Mouse (Mus musculus): ENCODE data around the gene Tgtp1.
"Not testable (repeated sequence)": the region's sequence is repeated elsewhere in the genome, so short reads cannot be mapped to it uniquely, and the experiment has no call there.

Tgtp1 gene

DNA sequence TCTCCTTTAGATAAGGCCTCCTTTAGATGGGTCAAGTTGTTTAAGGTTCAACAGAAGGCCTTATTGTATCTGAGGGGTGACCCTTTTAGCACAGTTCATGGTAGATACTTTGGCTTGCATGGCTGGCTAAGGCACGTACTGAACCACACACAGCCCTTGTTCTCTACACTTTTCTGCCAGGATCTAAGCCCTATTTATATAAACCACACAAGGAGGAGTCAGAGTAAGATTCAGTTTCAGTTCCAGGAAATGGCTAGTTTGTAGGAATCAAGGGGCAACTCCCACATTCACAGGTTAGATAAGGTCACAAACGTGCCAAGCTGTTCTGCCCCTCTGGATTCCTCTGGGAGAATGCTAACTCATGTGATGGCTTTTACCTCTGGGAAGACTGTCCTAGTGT lies at the start of gene Tgtp1:
Gene Tgtp1, minus strand, starts transcription at position 155 of the 400 bp plus-strand sequence.
- DNase-seq (ENCODE audit: extremely low spot score) = not testable (repeated sequence)

DNA sequence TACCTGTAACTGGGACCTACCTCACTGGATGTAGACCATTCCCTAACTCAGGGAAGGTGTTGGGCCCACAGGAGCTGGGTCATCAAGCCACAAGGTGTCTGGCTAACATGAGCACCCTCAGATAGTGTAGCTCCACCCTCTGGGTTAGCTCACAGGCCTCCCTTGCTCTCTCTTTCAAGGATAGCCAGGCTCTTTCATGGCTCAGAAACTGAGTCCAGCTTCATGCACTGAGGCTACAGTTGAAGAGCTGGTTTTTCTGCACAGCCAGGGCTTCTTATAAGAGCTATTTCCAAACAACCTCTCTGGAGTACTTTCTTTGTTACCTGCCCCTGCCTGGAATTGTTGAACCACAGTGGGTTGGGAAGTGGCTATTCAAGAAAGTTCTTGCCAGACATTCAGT lies 18.1 kb upstream of the Tgtp1 start:
- not testable (repeated sequence) for DNase-seq (ENCODE audit: extremely low spot score)

DNA sequence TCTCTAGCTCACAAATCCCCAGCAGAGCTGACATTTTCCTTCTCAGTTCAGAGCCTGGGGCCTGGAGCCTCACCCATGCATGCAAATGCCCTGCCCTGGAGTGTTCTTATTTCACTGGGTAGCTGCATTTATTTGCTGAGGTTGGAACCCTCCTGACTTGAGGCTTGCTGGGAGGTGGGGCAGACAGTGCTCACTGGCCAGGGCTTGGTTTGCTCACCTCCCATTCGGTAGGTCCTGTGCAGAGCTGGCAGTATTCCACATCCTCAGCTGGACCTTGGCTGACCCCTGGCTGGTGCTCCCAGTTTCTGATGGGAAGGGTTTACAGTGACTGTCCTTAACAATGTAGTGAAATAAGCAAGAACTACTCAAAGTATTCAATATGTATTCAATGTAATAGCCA lies 12.8 kb upstream of the Tgtp1 start:
- not testable (repeated sequence) for DNase-seq (ENCODE audit: extremely low spot score)

DNA sequence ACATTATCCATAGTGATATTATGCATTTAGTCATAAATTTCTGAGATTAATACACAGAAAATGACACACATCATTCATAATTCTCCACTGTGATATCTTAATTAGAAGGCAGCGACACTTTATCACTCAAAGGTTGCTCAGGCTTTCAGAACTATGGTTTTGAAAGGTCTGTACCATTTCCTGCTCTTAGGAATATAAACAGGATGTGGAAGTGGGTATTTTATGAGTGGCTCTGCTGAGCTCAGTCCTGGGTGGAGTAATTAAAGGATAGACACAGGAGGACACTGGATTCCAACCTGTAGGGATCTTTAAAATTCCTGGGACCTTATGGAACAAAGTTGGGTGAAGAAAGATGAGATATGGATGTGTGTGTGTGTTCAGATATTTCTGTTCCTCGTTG lies 12.3 kb upstream of the Tgtp1 start:
- not testable (repeated sequence) for DNase-seq (ENCODE audit: extremely low spot score)

DNA sequence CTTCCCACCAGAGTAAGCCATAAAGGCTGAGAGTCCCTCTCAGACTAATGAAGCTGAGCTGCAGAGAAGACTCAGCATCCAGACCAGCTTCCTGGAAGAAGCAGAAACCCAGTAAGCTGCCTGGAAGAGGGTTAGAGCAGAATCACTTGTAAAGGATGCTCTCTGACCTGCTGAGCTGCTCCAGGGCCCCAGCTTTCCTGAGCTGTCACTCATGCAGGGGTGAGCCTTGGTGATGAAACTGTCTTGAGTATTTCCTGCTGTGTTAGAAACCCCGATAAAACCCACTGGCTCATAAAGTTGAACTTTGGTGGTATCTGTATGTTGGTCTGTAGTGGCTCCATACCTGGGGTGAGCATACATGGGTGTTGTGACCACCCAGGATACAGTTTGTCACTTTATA lies 6.4 kb upstream of the Tgtp1 start:
- not testable (repeated sequence) for DNase-seq (ENCODE audit: extremely low spot score)

DNA sequence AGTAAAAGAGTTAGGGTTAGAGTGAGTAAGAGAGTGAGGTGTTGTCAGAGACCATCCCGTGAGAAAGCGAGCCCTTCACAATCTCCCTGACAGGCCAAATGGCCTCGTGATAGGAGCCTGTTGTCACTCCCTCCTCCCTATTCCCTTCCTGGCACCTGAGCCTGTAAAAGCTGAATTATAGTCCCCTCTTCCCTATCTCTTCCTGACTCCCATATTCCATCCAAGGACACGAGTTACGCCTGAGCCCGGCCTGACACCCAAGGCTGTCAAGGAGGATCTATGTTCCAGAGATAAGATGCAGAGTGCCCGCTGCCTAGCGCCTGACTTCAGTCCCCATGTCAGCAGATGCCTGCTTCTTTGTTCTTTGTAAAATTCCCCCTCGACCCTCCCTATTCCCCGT lies 676 bp downstream of the Tgtp1 start:
- DNase-seq (ENCODE audit: extremely low spot score) = not testable (repeated sequence)

DNA sequence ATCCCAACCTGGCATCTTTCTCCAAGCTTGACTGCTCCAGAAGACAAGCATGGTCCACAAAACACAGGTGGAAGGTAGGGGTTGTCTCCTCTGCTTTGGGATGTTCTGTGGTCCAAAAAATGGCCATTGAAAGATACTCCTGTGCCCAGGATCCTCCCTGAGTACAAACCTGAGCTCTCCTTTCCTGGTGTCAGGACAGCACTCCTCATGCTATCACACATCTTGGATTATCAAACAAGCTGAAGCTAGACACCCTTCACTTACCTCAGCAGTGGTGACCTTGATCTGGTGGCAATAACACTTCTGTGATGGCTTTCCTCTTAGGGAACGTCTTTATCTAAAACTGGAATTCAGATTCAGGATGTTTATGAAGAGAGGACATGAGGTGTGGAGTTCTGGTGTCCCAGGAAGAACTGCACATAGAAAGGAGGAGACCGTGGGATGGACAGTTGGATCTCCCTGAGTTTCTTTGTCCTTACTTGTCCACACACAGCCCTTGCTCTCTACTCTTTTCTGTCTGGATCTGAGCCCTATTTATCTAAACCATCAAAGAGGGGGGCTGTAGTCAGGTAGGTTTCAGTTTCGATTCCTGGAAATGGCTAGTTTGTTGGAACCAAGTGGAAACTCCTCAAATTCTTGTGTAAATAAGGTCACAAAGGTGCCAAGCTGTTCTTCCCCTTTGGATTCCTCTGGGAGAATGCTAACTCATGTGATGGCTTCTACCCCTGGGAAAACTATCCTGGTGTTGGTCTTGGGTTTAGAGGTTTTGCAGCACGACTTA lies 2.0 kb downstream of the Tgtp1 start, which contains the start of gene Gm12185:
Gene Gm12185, minus strand, starts transcription at position 487 of the 781 bp plus-strand sequence.
- DNase-seq (ENCODE audit: extremely low spot score) = not testable (repeated sequence)

DNA sequence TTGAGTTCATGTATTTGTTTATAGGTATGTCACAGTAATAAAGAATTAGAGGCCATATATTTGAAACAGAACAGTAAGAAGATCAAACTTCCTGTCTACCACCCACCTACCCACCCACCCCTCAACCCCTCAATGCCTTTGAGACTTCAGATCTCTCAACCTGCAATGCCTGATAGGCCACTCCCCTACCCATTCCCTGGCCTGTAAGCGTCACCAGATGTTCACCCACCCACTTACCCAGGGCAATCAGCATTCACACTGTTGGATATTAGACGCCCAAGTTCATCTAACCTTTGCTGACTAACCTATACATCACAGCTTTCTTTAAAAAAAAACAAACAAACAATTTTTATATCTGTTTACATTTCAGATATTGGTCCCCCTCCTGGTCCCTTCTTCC lies 4.0 kb downstream of the Tgtp1 start:
- DNase-seq (ENCODE audit: extremely low spot score) = not testable (repeated sequence)

DNA sequence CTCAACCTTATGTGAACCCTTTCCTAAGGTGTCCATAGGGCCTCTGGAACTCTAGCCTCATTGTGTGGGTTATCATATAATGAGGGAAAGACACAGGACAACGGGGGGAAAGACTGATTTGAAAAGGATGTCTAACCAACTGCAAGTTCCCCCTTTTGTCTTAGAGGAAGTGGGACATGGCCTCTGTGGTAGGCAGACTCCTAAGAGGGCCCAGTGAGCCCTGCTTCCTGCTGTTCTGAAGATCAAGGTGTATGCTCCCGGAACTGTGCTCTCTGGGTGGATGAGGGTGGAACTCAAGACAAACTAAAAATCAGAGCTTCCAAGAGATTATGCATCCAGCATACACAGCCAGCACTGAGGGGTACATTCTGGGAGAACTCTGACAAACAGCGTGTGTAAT lies 5.8 kb downstream of the Tgtp1 start:
- DNase-seq (ENCODE audit: extremely low spot score) = not testable (repeated sequence)

DNA sequence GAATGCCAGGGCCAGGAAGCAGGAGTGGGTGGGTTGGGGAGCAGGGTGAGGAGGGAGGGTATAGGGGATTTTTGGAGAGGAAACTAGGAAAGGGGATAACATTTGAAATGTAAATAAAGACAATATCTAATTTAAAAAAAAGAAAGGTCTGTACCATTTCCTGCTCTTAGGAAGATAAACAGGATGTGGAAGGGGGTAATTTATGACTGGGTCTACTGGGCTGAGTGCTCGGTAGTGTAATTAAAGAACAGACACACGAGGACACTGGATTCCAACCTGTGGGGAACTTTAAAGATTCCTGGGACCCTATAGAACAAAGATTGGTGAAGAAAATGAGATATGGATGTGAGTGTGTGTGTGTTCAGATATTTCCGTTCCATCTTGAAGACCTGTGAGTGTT lies 11.1 kb downstream of the Tgtp1 start:
- not testable (repeated sequence) for DNase-seq (ENCODE audit: extremely low spot score)

DNA sequence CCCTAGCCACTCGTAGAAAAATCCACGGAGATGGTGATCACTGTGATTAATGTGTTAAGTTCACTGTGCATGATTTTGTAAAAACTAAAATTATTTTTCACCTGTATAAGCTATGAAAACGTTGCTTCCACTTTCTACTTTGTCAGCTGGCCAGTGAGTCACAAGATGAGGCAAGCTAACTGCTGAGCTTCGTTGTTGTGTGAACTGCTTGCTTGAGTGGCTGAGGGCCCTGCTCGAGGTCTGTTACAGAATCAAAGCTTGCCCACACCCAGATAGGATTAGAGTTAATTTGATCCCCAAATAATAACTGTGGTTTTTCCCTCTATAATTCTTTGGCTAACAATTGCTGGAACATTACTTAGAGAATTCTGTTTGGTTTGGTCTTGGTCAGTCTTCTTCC lies 13.9 kb downstream of the Tgtp1 start:
- DNase-seq (ENCODE audit: extremely low spot score) = not testable (repeated sequence)

DNA sequence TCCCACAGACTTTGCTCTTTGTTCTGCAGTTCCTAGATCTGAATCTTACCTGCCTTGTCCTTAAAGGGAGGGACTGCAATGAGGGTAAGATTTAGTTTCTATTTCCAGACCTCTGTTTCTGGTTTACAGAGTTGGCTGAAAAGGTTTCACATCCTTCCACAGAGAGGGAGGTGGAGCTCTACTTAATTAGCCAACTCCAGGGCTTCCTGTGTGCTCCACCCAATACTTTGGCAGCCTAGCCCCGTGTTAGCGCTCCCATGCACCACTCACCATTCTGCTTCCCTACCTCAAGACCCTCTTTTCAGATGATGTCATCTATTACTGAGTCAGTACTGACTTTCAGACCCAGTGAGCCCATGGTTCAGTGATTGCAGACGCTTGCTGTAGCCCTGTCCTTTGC lies 14.7 kb downstream of the Tgtp1 start, which contains the start of gene 9930111J21Rik1:
Gene 9930111J21Rik1, minus strand, starts transcription at position 148 of the 400 bp plus-strand sequence.
- not testable (repeated sequence) for DNase-seq (ENCODE audit: extremely low spot score)

DNA sequence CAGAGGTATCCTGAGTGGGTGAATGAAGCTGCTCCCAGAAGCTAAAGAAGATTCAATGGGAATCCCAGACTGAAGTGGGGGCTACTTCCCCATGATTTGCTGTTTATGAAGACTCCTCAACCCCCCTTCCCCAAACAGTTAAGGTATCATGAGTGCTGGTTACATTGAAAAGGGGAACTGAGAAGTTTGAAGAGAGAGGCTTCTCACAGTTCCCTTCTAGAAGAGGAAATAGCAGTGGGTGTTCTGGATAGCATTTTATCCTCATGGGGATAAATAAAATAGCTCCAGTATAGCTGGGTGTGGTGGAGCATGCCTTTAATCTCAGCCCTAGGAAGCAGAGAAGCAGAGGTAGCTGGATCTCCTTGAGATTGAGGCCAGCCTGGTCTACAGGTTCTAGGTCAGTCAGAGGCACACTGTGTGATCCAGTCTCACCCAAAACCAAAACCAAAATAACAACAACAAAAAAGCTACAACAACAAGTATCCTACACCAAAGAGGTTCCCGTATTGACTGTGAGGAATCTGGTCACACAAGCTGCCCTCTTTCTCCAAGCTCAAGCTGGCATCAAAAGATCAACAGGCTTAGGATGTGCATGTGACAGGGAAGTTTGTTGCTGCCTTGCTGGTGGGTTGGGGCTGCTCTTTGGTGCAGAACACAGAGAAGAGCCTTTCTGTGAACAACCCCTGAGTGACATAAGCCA lies 15.6 kb downstream of the Tgtp1 start, which contains the start of gene Olfr56:
Gene Olfr56, plus strand, starts transcription at position 650 of the 700 bp plus-strand sequence.
- not testable (repeated sequence) for DNase-seq (ENCODE audit: extremely low spot score)

DNA sequence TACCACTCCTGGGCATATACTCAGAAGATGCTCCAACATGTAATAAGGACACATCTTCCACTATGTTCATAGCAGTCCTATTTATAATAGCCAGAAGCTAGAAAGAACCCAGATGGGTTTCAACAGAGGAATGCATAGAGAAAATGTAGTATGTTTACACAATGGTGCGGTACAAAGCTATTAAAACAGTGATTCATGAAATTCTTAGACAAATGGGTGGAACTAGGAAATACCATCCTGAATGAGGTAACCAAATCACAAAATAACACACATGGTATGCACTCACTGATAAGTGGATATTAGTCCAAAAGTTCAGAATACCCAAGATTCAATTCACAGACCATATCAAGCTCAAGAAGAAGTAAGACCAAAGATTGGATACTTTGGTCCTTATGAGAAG lies 19.3 kb downstream of the Tgtp1 start:
- not testable (repeated sequence) for DNase-seq (ENCODE audit: extremely low spot score)

DNA sequence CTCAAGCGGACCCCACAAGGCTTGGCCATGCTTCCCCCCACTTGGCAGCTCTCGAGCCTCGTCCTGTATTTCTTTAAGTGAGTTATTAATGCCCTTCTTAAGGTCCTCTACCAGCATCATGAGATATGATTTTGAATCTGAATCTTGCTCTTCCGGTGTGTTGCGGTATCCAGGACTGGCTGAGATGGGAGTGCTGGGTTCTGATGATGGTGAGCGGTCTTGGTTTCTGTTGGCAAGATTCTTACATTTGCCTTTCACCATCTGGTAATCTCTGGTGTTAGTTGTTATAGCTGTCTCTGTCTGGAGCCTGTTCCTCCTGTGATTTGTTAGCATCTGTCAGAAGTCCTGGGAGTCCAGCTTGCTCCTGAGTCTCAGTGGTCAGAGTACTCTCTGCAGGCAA lies 47.9 kb downstream of the Tgtp1 start, which contains the start of gene Psme2b:
Gene Psme2b, minus strand, starts transcription at position 101 of the 400 bp plus-strand sequence.
- DNase-seq (ENCODE audit: extremely low spot score) = not testable (repeated sequence)

DNA sequence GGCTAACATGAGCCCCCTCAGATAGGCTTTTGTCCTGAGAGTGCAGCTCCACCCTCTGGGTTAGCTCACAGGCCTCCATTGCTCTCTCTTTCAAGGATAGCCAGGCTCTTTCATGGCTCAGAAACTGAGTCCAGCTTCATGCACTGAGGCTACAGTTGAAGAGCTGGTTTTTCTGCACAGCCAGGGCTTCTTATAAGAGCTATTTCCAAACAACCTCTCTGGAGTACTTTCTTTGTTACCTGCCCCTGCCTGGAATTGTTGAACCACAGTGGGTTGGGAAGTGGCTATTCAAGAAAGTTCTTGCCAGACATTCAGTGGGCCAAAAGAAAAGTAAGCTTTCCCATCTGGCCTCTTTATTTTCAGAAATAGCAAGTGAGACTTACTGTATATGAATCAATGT lies 54.7 kb downstream of the Tgtp1 start:
- not testable (repeated sequence) for DNase-seq (ENCODE audit: extremely low spot score)
